Mouse (Mus musculus): ENCODE measurements at regions not wholly inside any gene's neighbourhood (a gene's known extent, or its start where the extent isn't known, plus 50 kb on each side); places are given as distances from the start of the nearest gene placed in this dataset.
A peak's percentile ranks its signal among the peaks of the same experiment; 100 is the strongest.

GRCm38 (mm10) chr2:55817273-55817672 is 381.5 kb downstream of the Kcnj3 start:
- 75% methylated on average over 1 of the region's 1 CpGs for WGBS
- H3K27me3 ChIP-seq: no peaks in the 10 kb centered on the region
- ATAC-seq (ENCODE audit: insufficient number of reproducible peaks, low FRiP score, low TSS enrichment, low read depth): no peak
- no peaks in the 10 kb centered on the region for H3K9me3 ChIP-seq (replicated peaks)
- no peak overlapping the region for H3K4me2 ChIP-seq (replicated peaks)
- H3K4me1 ChIP-seq: no peaks in the 10 kb centered on the region
- no peak overlapping the region for H3K4me3 ChIP-seq (replicated peaks)
- no peak overlapping the region for H3K9ac ChIP-seq
- no peaks in the 10 kb centered on the region for H3K36me3 ChIP-seq
- H3K27ac ChIP-seq (replicated peaks): no peak overlapping the region

- Histone ChIP-seq H3K4me3 (replicated peaks) (no peak overlapping the region), H3K27me3 (no peaks in the 10 kb centered on the region), H3K9ac (no peak overlapping the region), H3K4me1 (no peaks in the 10 kb centered on the region), H3K27ac (replicated peaks) (no peak overlapping the region), H3K9me3 (replicated peaks) (no peaks in the 10 kb centered on the region), H3K36me3 (no peaks in the 10 kb centered on the region), H3K4me2 (replicated peaks) (peak overlapping the region; percentile 8; the same call in 1 of the 2 replicates)
- 15% methylated on average over 7 of the region's 7 CpGs for WGBS
- peak; percentile 89 for ATAC-seq (ENCODE audit: insufficient number of reproducible peaks, low FRiP score, low TSS enrichment, low read depth)
Observed at GRCm38 (mm10) chr2:55818220-55818619, 382.4 kb downstream of the Kcnj3 start.

- no peak overlapping the region for H3K4me3 ChIP-seq (replicated peaks)
- no peak for ATAC-seq (ENCODE audit: insufficient number of reproducible peaks, low FRiP score, low TSS enrichment, low read depth)
- H3K4me2 ChIP-seq (replicated peaks): no peak overlapping the region
- no peaks in the 10 kb centered on the region for H3K9me3 ChIP-seq (replicated peaks)
- H3K36me3 ChIP-seq: no peaks in the 10 kb centered on the region
- H3K27me3 ChIP-seq: no peaks in the 10 kb centered on the region
- no peak overlapping the region for H3K27ac ChIP-seq (replicated peaks)
- no peak overlapping the region for H3K9ac ChIP-seq
- H3K4me1 ChIP-seq: no peaks in the 10 kb centered on the region
Observed at GRCm38 (mm10) chr2:55822726-55823125, 387.0 kb downstream of the Kcnj3 start.

GRCm38 (mm10) chr2:55841521-55841920 is 405.8 kb downstream of the Kcnj3 start:
- no peak for ATAC-seq (ENCODE audit: insufficient number of reproducible peaks, low FRiP score, low TSS enrichment, low read depth)
- Histone ChIP-seq H3K4me3 (replicated peaks) (no peak overlapping the region), H3K4me2 (replicated peaks) (no peak overlapping the region), H3K27ac (replicated peaks) (no peak overlapping the region), H3K9ac (no peak overlapping the region), H3K36me3 (no peaks in the 10 kb centered on the region), H3K27me3 (no peaks in the 10 kb centered on the region), H3K9me3 (replicated peaks) (no peaks in the 10 kb centered on the region), H3K4me1 (no peaks in the 10 kb centered on the region)
- 61% methylated on average over 1 of the region's 1 CpGs for WGBS

GRCm38 (mm10) chr2:55846832-55847382 is 411.1 kb downstream of the Kcnj3 start:
- no peak for ATAC-seq (ENCODE audit: insufficient number of reproducible peaks, low FRiP score, low TSS enrichment, low read depth)
- Histone ChIP-seq H3K27me3 (no peaks in the 10 kb centered on the region), H3K4me1 (no peaks in the 10 kb centered on the region), H3K9me3 (replicated peaks) (no peaks in the 10 kb centered on the region), H3K9ac (no peak overlapping the region), H3K27ac (replicated peaks) (no peak overlapping the region), H3K4me2 (replicated peaks) (no peak overlapping the region), H3K4me3 (replicated peaks) (no peak overlapping the region), H3K36me3 (no peaks in the 10 kb centered on the region)
- 33% methylated on average over 3 of the region's 3 CpGs for WGBS

- Histone ChIP-seq H3K27ac (replicated peaks) (no peak overlapping the region), H3K9ac (no peak overlapping the region), H3K4me2 (replicated peaks) (no peak overlapping the region), H3K4me1 (no peaks in the 10 kb centered on the region), H3K36me3 (no peaks in the 10 kb centered on the region), H3K4me3 (replicated peaks) (no peak overlapping the region), H3K9me3 (replicated peaks) (no peaks in the 10 kb centered on the region), H3K27me3 (no peaks in the 10 kb centered on the region)
- ATAC-seq (ENCODE audit: insufficient number of reproducible peaks, low FRiP score, low TSS enrichment, low read depth): no peak
- 71% methylated on average over 1 of the region's 1 CpGs for WGBS
Observed at GRCm38 (mm10) chr2:55862479-55862878, 426.7 kb downstream of the Kcnj3 start.

GRCm38 (mm10) chr2:55889976-55890375 is 454.2 kb downstream of the Kcnj3 start:
- H3K27me3 ChIP-seq: no peaks in the 10 kb centered on the region
- WGBS: 61% methylated on average over 2 of the region's 2 CpGs

GRCm38 (mm10) chr2:55892821-55893535 is 457.2 kb downstream of the Kcnj3 start:
- H3K4me1 ChIP-seq: no peaks in the 10 kb centered on the region
- no peak overlapping the region for H3K4me3 ChIP-seq (replicated peaks)
- H3K27me3 ChIP-seq: no peaks in the 10 kb centered on the region
- H3K9me3 ChIP-seq (replicated peaks): no peaks in the 10 kb centered on the region
- H3K9ac ChIP-seq: no peak overlapping the region
- H3K36me3 ChIP-seq: no peaks in the 10 kb centered on the region
- no peak for ATAC-seq (ENCODE audit: insufficient number of reproducible peaks, low FRiP score, low TSS enrichment, low read depth)
- WGBS: 56% methylated on average over 1 of the region's 1 CpGs
- no peak overlapping the region for H3K27ac ChIP-seq (replicated peaks)
- no peak overlapping the region for H3K4me2 ChIP-seq (replicated peaks)

More at GRCm38 (mm10) chr2:55889976-55890375, 454.2 kb downstream of the Kcnj3 start:
- H3K4me2 ChIP-seq (replicated peaks): no peak overlapping the region
- no peaks in the 10 kb centered on the region for H3K36me3 ChIP-seq
- ATAC-seq (ENCODE audit: insufficient number of reproducible peaks, low FRiP score, low TSS enrichment, low read depth): no peak
- H3K9me3 ChIP-seq (replicated peaks): no peaks in the 10 kb centered on the region
- H3K4me3 ChIP-seq (replicated peaks): no peak overlapping the region
- H3K27ac ChIP-seq (replicated peaks): no peak overlapping the region
- H3K9ac ChIP-seq: no peak overlapping the region
- no peaks in the 10 kb centered on the region for H3K4me1 ChIP-seq

GRCm38 (mm10) chr2:55920294-55920693 is 484.5 kb downstream of the Kcnj3 start:
- no peaks in the 10 kb centered on the region for H3K9me3 ChIP-seq (replicated peaks)
- H3K27ac ChIP-seq (replicated peaks): no peak overlapping the region
- no peak overlapping the region for H3K9ac ChIP-seq
- no peaks in the 10 kb centered on the region for H3K27me3 ChIP-seq
- WGBS: 64% methylated on average over 1 of the region's 1 CpGs
- H3K36me3 ChIP-seq: no peaks in the 10 kb centered on the region
- H3K4me1 ChIP-seq: no peaks in the 10 kb centered on the region
- no peak overlapping the region for H3K4me2 ChIP-seq (replicated peaks)
- no peak for ATAC-seq (ENCODE audit: insufficient number of reproducible peaks, low FRiP score, low TSS enrichment, low read depth)
- no peak overlapping the region for H3K4me3 ChIP-seq (replicated peaks)

All from embryonic facial prominence, embryonic 15.5 days (tissue).